Mouse (Mus musculus) embryo, embryonic 11 days (tissue): ENCODE measurements around the gene Artn.
A peak's percentile ranks its signal among the peaks of the same experiment; 100 is the strongest.

Experiments used
- DNase-seq: peaks from one replicate; pipeline ENCODE4 v3.0.0-alpha.2; 2015

The Artn gene

DNA sequence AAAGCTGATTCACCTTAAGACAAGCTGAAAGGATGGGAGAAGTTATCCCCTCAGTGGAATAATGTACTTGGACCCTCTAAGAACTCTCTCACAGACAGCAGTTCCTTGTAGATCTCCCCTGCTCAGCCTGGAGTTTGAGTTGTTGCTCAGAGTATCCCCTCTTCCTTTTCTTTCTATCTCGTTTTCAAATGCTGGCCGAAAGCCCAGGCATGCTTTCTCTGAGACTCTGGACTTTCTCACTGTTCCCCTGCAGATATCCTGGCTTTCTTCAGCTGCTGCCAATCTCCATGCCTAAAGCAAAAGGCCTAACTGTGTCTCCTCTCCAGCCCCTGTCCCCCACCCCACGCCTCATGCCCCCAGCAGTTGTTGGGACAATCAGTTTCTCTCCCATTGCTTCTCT, 11.3 kb downstream of the Artn start:
- no peak for DNase-seq

GRCm38 (mm10) chr4:117917847-117918246, 11.7 kb downstream of the Artn start:
- DNase-seq = no peak

- no peak for DNase-seq
These were observed 12.2 kb downstream of the Artn start for GRCm38 (mm10) chr4:117917402-117917801.

- no peak for DNase-seq
These were observed 13.2 kb downstream of the Artn start for GRCm38 (mm10) chr4:117916386-117916785.

DNA sequence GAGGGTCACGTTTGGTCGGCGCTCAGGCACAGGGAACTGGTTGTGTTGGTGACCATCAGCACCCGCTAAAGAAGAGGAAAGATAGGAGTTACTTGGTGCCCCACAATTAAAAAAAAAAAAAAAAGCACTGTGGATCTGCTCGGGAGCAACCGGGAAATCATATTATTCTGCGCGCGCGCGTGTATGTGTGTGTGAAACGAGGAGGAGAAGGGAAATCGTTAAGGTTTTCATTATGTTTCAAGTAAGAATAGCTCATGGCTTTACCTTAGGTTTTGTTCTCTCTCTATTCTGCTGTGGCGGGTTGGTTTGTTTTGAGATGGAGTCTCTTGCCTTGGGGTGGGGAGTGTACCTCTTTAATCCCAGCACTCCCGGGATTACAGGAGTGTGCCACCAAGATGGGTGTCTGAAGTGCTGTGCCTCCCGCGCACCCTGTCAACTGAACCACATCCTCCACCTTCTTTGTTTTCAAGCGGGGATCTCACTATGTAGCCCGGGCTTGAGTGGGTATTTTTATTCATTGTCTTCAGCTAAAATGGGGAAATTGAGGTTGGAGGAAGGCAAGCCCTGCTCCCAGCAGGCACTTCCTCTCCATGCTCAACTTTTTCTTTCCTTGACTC, 14.0 kb downstream of the Artn start:
- DNase-seq = no peak

DNA sequence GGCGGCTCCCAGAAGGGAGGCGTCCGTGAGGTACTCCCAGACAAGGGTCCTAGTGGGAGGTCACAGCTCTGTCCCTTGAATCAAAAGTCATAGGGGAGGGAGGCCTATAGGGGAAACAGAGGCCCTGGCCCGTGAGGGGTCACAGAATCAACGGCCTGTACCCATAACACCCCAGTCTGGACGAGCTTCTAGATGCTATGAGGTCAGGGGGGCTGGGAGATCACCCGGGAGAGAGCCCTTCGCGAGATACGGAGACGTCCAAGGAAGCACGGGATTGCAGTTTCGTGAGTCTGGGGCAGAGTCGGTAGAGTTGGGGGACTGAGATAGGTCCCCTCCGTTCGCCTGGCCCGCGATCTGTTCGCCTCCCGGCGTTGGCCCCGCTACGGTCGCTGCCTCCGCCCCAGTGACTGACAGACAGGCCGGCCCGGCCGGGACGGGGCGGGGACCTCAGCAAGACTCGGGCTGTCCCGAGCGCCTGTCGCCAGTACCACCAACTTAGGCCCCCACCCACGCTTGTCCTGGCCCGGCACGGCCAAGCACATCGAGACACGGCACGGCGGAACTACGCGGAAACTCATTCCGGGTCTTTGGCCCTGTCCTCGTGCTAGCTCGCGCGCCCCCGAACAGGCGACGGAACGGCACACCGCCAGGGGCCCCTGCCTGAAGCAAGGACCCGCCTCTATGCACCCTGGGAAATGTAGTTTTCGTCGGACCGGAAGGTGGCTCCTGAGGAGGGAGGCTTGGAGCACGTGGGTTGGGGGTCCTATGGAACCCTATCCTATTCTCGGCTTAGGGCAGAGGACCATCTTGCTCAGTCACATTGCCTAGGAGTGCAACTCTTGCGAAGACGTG, 14.7 kb downstream of the Artn start, which contains the start of gene Ipo13:
Gene Ipo13 (minus strand): TSS at position 409 of the 852 bp plus-strand sequence.
- DNase-seq = peak; percentile 96

- no peak for DNase-seq
These were observed 15.5 kb downstream of the Artn start for GRCm38 (mm10) chr4:117914031-117914430.

DNA sequence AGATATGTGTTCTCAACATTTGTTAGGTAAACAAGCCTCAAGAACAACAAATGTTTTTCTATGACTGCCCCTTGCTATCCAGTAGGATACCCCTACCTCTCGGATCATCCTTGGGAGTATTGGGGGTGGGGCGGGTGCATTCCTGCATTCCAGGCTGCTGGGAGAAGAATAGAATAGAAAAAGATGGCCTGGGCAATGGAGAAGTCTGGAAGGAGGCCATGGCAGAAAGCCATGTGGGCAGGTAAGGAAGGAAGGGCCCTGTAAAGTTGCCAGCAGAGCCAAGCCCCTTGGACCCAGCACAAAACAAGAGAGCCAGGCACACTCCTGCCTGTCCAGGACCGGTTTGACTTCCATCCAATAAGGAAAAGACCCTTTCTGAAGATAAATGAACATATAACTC, 16.1 kb downstream of the Artn start:
- DNase-seq = no peak

- no peak for DNase-seq
These were observed 16.8 kb downstream of the Artn start for GRCm38 (mm10) chr4:117912685-117913273.

GRCm38 (mm10) chr4:117912131-117912561, 17.4 kb downstream of the Artn start:
- DNase-seq = no peak

DNA sequence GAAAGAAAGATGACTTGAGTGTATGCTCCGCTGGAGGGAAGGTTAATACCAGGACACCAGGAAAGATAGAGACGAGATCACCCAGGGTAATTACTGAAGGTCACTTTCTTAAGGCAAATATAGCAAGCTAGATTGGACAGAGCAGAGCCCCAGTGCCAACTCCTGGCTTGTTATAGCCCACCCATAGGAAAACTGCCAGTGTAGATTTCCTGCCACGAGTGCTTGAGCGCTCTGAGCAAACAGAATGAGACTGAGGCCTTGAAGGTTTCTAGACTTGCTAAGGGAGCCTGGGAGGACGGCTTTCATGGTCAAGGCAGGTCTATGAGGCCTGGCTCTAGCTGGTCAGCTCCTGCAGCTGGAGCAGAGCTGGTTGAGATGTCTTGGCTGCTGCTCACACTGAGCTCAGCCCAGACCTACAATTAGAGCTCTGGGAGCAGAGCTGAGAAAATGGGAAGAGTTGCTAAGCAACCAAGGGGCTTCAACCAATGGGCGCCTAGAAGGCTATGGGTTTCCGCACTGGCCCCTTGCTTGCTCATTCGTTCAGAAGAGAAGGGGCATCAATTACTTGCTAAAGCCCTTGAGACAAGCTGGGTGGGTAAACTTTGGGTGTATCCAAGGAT, 20.6 kb downstream of the Artn start:
- peak; percentile 45 for DNase-seq

DNA sequence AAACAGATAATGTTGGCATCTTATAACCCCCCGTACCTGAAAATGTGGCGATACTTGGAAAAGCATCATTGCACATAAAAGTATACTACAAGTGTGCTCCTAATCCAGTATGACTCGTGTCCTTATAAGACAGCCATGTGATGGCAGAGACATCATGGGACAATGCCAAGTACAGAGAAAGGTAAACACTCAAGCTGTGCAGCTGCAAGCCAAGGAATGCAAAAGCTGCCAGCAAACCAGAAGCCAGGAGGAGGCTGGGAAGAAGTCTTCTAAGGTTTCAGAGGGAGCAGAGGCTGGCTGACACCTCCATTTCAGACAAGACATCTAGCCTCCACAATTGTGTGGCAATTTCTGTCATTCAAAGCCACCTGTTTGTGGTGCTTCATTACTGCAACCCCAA, 23.4 kb downstream of the Artn start:
- DNase-seq = no peak

DNA sequence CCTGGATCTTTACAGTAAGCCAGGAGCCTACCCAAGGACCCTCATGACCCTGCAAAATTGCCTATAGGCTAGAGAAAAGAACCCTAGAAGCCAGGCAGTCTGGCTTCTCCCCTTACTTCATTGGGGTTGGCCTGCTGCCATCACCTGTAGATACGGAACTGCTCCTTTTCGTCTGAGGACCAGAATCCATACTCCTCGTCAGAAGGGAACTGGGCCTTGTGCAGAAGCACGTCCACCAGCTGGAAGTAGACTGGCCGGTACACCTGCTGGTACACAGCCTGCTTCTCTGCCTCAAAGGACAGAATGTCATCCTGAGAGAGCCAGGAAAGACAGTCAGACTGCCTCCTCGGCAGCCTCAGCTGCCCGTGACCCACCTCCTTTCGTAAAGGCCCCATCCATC, 24.8 kb downstream of the Artn start:
- no peak for DNase-seq

DNA sequence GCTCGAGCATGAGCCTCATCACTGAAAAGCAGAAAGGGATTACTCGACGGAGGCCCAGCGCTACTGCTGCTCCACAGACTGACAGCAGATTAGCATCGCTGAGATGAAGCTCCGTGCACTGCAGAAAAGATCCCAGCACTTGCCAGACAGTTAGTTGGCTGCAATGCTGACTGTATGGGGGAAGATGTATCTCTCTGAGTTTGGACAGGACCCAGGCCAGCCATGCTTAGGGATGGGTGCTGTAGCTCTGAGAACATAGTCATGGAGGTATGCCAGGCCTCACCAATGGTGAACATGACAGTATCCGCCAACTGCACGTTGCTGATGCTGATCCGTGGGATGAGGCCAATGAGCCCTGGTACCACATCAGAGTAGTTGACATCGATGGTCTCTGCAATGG, 25.5 kb downstream of the Artn start:
- DNase-seq = no peak

- no peak for DNase-seq
These were observed 31.5 kb downstream of the Artn start for GRCm38 (mm10) chr4:117898111-117898510.

DNA sequence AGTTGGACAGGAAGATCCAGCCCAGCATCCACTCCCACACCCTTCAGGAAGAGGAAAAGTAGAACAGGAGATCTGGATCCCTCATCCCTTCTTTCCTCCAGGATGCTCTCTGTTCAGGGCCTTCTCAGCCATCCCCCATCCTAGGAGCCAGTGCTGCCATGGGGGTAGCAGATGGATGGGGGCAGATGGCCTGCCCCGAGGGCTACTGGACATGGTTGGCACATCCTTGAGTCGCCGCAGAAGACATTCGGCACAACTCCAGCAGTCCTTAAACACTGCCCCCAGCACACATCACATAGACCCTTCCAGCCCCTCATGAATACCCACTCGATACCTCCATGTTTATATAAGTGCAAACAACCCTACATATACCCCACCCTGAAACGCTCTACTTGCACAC, 33.5 kb downstream of the Artn start:
- DNase-seq = no peak

- DNase-seq = no peak
These were observed 34.2 kb downstream of the Artn start for GRCm38 (mm10) chr4:117895339-117895738.

GRCm38 (mm10) chr4:117894601-117895000, 35.0 kb downstream of the Artn start:
- no peak for DNase-seq

DNA sequence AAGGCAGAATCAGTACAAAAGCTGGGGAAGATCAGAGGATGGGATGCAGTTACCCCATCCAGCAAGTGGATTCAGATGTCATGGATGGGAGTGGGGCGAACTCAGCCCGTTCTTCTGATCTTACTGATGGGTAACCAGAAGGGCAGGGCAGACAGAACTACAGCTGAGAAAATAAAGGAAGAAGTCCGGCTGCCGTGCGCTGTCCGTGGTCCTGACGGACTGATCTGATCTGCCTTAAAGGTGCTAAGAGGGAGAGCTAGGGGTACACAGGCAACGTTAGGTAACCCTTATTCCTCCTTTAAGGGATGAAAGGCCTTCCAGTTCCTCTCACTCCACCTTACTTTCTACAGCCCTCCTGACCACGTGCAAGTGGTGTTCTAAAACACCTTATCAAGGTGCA, 36.2 kb downstream of the Artn start:
- DNase-seq = peak; percentile 72

GRCm38 (mm10) chr4:117891738-117892161, 37.8 kb downstream of the Artn start, which contains the start of gene Dph2:
Gene Dph2, minus strand, starts transcription at chr4:117892032.
- peak; percentile 94 for DNase-seq

GRCm38 (mm10) chr4:117890750-117891149, 38.8 kb downstream of the Artn start:
- no peak for DNase-seq

- DNase-seq = no peak
These were observed 39.5 kb downstream of the Artn start for GRCm38 (mm10) chr4:117890031-117890430.

DNA sequence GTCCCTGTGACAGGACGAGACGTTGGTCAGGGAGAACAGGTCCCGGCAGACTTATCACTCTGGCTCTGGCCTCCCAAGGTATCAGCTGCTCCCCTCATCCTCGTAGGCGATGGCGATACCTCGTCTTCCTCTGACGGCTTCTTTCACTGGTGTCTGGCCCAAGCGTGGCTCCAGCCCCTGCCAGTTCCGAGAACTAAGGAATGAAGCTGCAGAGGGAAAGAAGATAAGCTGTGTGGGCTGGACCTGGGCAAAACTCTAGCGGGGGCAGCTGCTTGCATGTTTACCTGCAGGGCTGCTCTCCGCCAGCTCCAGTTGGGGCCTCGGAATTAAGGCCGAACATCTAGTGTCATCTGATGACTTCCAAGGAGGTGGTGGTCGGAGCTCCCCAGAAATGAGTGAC, 40.1 kb downstream of the Artn start:
- no peak for DNase-seq
